Mouse (Mus musculus) Muller cell, postnatal 12 days (primary cell): Measurements from ENCODE around the gene Fmnl3.
A peak's percentile ranks its signal among the peaks of the same experiment; 100 is the strongest.

Experiments used
- DNase-seq: peaks from one replicate; pipeline ENCODE4 v3.0.0-alpha.2; 2015; ENCODE audit errors: inconsistent ontology term

The Fmnl3 gene

DNA sequence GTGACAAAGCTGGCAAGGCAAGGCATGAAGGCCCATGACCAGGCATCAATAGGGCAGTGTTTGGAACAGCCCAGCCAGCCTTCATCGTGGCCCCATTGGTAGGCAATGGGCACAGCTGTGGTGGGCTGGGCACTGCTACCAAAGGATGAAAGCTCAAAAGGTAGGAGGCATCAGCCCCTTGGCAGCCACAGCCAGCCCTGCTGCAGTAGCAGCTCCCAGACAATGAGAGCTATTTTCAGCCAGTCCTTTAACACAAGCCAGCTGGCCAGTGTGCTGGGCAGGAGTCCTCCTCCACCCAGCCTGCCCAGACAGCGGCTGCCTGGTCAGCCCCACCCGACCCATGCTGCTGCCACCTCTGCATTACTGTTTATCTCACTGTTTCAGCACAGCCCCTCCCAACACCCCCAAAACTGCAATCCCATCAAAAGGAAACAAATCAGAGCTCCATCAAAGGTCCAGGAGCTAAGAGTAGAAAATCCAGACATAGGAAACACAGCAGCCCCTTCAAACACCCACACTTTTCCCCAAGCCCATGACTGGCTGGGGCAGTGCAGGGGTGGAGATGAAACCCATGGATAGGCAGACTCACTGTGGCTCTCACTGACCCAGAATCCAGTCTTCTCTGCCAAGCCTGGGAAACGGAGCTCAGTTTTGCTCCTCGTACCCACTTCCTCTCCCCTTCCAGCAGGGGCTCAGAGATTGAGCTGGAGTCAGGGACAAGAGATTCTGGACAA, 26.7 kb downstream of the Fmnl3 start:
- DNase-seq, result peak; percentile 78

DNA sequence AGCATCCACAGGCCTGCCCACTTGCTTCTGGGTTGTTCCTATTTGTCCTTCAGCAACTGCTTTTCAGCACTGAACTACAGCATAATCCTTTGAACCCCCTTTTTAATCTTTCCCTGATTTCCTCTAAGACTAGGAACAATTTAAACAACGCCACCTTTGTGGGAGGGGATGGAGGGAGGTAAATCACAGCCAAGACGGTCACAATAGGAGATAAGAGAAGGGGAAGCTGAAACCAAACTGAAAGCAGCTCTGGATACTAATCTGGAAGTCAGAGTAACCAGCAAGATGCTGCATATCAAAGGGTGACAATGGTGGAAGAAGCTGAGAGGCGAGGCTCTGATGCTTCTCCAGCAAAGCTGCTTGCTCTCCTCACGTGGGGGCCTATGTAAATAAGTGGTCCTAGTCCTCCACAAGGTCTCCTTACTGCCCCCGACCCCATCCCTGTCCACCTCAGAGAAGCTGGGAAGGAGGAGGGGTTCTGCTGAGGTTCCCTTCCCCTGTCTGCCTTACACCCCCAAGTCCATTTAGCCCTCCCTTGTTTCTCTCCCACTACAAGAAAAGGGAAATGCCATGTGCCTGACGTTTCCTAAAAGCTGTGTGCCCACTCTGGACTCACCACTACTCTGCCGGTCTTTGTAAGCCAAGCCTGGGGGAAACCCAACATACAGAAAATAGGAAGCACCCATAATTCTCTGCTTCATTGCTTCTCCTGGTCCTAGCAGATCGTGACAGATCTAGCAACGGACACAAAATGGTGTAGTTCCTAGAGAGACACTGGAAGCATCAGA, 27.9 kb downstream of the Fmnl3 start:
- DNase-seq, result no peak

DNA sequence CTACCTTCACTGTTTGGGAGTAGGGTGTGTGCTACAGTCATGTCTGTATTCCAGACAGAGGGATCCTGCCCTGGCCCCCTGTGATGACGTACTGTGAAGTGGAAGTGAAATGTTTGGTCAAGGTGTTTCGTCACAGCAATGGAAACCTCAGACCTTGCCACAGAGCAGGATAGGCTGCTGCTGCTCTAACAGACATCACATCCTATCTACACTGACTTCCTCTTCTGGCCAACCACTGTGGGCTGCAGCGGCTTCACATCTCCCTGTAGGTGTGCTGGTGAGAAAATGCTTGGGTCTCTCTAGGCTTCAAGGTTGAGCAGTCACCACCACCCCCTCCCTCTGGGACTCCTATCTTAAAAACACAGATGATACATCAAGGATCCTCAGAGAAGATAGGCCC, 29.2 kb downstream of the Fmnl3 start:
- no peak for DNase-seq

DNA sequence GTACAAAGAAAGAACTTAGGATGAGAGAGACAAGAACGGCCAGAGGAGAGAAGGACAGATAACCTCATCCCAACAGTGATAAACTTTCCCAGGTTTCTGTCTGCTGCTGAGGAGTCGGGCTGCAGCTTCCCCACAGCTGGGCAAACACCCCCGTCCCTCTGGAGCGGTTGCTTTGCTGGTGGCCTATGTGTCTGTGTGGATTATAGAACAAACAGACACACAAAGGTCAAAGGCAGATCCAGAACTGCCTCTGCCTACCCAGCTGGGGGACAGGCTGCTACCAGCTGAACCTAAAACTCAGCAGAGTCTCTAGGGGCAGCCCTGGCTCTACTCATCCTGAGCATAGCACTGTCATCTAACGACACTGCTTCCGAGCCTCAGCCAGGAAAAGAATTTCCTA, 30.6 kb downstream of the Fmnl3 start:
- no peak for DNase-seq

DNA sequence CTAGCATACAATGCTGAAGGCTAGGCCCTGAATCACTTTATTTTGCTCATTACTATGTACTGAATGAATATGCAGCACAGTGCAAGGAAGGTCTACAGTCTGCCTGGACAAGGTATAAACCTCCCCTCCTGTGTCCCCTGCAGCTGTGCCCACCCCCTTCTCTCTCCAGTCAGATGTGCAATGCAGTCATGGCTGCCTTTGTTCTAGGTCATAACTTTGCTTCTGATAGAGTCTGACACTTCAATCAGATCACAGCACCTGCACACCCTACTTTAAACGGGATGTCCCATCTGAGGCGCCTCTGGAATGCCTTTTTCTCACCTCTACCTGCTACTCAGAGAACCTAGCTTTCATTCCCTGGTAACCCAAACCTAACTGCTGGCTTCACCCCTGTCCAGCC, 31.4 kb downstream of the Fmnl3 start:
- no peak for DNase-seq

DNA sequence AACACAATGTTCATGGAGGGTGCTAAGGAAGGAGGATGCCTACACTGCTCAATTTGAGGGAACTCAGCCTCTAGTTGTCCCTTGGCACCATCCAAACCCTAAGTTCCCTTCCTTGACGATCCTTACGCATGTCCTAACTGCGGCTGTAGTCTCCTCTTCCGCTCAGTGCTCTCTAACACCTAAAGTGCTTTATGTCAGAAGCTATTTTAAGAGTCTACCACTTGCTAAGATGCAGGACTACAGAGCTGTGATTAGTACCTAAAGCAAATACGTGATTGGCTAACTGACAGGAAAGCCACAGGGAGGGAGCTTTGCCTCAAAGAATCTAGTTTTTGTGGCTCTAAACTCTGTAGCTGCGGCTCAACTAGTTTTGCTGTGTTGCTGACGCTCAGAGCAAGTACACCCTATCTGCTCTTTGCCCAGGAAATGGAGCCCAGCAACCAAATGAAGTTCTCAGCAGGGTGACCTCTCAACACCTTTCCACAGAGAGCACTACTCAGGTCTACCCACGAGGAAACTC, 34.4 kb downstream of the Fmnl3 start:
- no peak for DNase-seq

DNA sequence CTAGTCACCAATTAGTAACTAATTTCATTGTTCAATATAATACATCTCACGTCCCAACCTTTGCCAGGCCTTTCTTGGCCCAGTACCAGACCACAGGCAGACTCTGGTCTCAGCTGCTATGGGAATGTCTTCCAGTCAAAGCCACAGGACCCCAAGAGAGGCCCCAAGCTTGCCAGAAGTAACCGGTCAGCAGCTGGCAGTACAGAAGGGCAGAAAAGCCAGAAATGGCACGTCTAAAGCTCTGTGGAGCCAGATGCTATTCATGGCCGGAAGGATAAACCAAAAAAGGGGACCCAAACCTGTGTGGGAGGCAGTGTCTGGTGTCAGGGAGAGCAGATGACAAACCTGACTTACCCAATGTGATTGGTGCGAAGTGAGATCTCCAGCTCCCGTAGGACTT, 35.8 kb downstream of the Fmnl3 start:
- peak; percentile 81 for DNase-seq

DNA sequence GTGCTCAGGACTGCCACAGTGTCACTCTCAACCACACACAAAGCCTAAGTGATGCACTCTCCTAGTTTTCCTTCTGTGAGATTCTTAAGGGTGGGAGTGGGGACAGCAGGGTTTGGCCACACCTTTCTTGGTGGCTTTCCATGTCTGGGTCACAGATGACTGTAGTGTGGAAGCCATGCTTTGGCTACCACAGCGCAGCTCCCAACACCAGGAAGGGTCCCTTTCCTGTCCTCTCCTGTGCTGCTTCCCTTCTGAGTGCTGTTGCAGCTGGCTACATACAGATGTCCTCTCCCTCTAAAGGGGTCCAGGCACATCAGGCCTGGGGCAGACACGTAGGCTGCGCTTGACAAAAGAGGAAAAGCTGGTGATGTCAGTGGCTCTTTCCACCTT, 36.6 kb downstream of the Fmnl3 start:
- DNase-seq, result no peak

DNA sequence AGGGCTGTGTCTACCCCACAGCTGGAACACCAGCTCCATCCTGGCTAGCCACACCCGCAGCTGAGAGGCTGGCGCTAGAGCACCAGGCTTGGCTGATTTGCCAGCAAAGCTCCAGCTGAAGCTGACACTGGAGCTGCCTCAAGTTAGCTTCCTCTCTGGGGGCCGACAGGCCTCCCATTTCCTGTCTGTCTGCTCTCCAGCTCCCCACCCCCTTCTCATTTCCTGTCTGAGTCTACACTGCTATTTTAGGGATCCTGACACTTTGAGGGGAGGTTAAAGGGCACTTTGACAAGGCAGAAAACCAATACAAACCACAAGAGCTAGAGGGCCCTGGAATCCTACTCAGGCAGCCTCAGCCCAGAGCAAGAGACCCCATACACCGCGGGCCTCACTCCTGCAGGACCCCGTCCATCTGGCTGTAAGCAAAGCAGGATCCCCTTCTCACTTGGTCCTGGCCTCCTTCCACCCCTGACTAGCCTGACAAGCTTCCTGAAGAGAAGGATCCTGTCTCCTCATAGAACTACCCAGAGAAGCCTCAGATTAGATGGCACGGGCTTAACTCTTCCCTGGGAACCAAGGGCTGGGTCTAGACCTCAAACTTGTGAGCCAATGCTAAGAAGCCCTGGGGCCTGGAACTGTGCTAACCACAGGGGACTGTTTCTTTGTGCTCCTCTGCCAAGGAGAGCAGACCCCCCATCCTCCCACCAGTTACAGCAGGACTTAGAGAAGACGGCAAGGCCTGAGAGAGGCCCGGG, 37.2 kb downstream of the Fmnl3 start:
- peak; percentile 55 for DNase-seq

DNA sequence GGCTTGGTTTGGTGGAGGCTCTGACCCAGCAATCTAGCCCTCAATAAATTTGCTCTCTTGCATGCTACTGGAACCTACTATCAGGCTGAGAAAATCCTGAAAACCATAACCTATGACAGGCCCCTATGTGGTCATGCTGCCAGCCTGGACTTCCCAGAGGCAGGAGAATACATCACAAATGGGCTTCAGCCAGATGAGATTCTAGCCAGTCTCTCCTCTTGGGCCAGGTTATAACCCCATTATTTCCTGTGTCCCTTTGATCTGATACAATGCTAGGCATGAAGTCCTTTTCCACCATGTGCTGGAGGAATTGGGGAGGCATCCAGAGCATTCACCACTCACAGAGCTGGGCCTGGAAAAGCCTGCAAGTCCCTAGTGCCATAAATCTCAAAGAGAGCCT, 38.2 kb downstream of the Fmnl3 start:
- no peak for DNase-seq

DNA sequence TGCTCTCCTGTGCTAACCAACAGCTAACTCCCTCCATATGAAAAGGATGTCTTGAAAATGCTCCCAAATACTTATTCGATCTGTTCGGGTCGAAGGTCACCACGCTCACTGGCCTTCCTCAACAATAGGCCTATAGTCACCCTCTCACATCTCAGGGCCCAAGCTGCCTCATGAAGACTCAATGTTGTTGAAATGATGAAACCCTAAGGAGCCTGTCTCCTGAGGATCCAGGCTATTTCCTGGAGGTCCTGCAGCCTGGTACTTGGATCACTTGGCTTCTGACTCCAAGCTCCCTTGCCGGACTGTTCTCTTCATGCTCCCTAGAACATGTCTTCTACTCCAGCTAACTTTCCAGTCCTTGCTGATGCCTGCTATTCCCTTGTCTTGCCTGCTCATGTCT, 38.9 kb downstream of the Fmnl3 start:
- no peak for DNase-seq

DNA sequence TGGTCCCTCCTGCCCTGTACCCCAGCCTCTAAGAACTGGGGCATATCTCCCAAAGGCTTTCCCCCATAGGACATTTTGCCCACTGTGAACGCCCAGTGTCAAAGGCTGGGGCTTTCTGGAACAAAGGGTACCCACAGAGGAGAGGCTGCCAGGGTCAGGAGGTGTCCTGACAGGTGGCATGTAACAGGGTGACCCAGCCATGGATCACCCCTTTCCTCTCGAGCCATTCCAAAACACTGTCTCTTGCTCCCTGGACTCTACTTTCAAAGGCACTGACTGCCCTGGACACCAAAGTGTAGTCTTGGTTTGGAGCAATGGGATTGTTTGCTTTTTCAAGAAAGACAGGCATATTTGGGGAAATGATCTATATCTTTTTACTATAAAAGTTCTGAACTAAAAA, 40.0 kb downstream of the Fmnl3 start:
- DNase-seq, result no peak

DNA sequence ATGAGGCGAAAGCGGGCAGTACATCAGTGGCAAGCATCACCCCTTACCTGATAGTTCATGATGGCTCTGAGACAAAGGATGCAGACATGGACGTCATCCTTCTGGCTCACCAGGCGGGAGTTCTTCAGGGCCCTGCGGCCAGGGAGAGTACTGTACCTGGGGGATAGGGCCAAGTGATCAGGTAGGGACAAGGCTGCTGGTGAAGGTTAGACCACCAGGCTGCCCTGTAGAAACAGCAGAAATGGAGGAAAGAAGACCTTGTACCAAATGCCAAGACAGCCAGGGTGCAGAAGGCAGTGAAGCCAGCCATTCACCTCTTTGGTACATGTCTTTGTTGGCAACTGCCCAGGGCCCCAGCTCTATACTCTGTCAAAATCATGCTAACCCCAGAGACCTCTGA, 42.3 kb downstream of the Fmnl3 start:
- no peak for DNase-seq

DNA sequence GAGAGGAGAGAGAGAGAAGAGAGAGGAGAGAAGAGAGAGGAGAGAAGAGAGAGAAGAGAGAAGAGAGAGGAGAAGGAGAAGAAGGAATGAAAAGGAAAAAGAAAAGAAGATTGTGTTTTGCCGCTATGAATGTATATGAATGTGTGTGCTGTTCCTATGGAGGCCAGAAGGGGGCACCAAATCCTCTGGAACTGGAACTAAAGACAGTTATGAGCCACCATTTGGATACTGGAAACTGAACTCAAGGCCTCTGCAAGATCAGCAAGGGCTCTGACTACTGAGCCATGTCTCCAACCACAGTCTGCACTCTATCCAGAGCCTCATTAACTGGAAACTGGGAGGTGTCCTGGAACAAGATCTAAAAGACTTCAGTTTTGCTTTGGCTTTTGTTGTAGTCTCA, 43.3 kb downstream of the Fmnl3 start:
- DNase-seq, result peak; percentile 21

DNA sequence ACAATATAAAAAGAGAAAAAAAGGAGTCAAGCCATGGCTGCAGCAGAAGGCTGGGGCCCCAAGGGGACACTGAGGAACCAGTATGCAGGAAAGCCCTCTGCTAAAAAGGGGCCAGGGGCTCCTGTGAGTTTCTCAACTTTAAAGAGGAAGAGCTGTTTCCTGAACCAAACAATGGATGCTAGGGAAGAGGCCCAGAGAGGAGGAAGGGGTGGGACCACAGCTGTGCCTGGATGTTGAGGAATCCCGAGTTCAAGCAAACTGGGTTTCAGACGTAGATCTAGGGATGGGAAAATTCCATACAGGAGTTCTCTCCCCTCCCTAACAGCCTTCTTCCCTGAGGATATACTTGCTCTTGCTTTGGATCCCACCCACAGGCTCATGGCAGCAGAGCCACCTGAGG, 43.9 kb downstream of the Fmnl3 start:
- DNase-seq, result no peak

DNA sequence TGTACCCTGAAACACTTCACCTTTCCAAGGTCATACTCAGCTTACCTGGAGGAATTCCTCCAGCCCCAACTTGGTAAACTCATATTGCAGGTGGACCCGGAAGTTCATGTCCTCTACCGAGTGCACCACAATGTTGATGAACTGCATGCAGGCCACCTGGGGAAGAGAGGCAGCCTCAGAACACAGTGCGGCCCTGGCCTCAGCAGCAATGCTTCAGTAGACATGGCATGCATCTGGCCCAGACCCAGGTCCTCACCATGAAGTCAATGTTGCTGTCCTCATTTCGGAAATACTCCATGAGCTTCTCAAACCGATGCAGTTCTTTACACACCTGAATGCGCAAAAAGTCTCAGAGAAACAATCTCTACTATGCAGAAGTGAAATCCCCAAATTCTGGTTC, 44.7 kb downstream of the Fmnl3 start:
- DNase-seq, result no peak

DNA sequence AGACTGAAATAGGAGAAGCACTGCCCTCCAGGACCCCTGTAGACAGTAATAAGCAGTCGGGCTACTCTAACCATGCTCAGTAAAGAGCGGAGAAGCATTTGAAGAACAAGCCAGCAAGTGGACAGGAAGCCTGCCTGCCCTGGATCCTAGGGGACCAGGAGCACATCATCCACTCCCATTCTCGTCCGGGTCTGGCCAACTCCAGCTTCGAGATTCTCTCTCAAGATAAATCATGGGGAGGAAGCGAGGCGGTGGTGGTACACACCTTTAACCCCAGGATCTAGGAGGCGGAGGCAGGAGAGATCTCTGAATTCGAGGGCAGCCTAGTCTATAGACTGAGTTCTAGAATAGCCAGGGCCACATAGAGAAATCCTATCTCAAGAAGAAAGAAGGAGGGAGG, 46.1 kb downstream of the Fmnl3 start:
- DNase-seq, result no peak

DNA sequence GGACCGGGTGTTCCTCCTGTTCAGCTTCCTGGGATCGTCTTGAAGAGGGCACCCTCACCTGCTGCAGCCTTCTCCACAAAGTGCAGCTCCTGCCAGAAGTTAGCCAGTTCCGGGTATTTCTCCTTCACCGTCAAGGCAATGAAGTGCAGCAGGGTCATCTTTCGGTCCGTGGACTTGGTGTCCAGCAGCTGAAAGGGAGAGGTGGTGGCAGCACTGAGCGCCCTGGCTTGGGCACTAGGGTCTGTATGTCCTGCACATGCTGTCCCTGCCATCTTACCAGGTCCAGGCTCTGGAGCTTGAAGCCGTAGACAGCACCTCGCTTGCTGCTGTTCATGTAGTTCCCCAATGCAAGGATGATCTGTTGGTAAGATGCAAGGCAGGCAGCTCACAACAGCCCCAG, 49.3 kb downstream of the Fmnl3 start:
- DNase-seq, result no peak

DNA sequence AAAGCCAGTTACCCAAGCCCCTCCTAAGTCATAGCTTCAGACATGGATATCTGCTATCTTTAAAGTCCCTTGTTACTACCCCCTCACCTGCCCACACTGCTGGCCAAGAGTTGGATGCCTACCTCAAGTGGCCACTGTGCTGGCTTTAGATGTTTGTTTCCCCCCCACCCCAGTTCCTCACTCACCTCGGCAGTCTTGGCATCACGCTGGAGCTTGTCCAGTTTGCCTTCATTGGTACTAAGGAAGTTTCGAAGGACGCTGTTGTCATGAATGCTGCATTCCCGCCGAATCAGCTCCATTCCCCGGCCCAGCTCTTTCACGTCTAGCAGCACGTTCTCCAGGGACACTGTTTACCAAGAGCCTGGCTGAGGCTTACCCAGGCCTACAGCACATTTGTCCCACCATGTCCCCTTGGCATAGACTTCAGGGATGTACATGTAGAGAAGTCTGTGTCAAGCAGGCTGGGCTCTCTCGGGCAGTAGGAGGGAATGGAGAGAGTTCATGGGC, 50.1 kb downstream of the Fmnl3 start:
- DNase-seq, result no peak

DNA sequence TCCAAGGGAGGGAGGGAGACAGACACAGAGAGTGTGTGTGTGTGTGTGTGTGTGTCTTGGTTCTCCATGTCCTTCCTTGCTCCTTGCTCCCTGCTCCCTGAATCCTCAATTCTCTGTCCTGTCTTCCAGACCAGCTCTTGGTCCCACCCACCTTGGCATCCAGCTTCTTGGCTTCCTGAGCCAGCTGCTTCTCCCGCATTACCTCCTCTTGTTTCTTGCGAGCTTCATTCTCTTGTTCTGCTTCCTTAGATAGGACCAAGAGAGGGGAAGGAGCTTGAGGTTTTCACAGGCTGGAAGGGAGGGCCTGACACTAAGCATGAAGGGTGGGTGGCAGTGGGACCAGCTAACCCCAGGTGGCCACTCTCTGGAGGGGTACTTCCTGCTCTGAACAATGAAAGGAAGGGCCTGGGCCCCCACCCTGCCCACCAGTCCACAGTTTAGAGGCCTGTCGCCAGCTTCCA, 50.8 kb downstream of the Fmnl3 start:
- DNase-seq, result no peak

DNA sequence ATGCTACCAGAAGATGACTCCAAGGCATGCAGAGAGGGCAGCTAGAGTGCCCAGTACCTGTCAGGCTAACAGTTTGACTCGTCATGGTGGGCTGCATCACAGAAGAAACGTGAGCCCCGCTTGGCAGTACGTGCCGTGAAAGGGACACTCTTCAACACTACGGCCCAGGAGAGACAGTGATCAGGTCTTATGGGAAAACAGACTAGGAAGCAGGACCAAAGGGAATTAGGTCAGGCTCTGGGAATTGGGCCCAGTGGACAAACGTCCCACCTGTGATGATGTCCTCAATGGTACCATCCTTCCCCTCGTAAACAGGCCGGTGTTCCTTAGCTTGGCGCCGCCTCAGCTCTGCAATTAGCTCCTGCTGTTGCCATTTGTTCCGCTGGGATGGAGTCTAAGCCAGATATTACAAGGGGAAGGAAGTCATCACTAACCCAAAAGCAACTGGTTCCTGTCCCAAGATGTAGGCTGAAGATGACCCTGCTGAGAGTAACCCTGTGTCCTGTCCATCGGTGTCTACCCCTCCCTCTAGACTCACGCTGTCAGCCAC, 51.3 kb downstream of the Fmnl3 start:
- no peak for DNase-seq

DNA sequence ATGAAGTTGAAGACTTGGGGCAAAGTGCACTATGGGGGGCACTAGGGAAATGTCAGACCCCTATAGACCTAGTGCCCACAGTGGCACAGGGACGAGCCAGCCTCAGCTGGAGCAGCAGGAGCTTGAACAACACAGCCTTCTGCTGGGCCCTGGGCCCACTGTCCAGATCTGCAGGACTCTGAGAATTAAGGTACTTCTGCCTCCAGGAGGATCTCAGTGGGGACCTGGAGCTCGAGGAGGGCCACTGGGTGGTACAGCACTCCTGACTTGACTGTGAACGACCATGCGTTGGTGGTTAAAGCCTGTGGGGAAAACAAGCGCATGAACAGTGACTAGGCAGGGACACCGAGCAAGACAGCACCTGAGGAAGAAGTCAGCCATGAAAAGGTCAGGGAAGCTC, 52.2 kb downstream of the Fmnl3 start:
- DNase-seq, result no peak
